Mouse (Mus musculus) MN1 (cell line): Measurements from ENCODE around the gene Jarid2.

ENCODE experiments used
- DNase-seq: peaks from one replicate; pipeline ENCODE4 v3.0.0-alpha.2; 2016; ENCODE audit warnings: low spot score

Gene Jarid2

GRCm38 (mm10) chr13:44839866-44840835 lies 110.9 kb downstream of the Jarid2 start:
- peak; percentile 94 for DNase-seq

DNA sequence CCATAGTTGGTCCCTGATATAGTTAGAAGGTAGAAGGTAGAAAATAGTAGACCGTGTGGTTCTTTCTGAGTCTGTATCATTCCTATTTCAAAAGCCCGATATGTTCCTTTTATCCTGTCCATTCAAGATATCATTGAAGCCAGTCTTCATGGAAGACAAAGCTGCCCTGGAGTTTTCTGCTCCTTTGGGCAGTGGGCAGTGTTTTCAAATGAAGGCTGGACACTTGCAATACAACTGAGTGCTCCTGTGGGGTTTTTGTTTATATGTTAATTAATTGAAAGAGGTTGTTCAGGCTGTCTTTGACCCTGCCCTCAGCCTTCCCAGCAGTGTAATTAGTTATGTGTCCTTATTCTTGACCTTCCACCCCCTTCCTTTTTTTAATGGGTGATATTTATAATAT lies 122.2 kb downstream of the Jarid2 start:
- no peak for DNase-seq

DNA sequence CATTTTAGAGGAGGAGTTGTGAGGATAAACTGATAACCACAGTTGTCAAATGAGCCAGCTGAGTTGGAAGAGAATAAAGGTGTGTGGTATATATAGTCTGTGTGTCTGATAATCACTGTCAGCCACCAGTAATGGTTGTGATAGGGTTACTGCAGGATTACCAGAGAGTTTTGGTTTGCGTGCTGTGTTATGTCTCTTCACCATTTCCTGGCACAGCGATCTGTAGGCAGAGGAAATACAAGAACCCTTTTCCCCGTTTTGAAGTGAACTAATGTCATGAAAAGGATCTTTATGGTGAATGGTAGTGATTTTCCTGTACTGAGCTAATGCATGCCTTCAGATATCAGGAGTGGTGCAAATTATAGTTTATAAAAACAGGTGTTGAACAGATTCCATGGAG lies 122.8 kb downstream of the Jarid2 start:
- no peak for DNase-seq

DNA sequence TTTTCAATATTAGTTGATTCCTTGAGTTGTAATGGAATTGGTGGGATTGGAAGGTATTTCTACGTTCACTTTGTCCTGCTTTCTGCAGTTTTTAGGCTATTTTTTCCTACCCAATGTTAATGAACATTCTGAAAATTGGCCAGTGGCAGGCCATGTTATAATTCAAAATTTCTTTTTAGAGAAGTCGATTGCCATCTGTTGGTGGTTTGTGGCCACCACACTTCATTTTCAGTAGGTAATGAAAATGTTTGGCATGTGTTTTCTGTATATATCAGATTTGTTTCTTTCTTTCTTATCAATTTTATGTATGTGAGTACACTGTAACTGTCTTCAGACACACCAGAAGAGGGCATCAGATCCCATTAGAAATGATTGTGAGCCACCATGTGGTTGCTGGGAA lies 136.3 kb downstream of the Jarid2 start:
- no peak for DNase-seq

- DNase-seq, result peak; percentile 16
Measured at GRCm38 (mm10) chr13:44868037-44868650, 138.9 kb downstream of the Jarid2 start.

GRCm38 (mm10) chr13:44869418-44870119 lies 140.3 kb downstream of the Jarid2 start:
- DNase-seq, result peak; percentile 87

DNA sequence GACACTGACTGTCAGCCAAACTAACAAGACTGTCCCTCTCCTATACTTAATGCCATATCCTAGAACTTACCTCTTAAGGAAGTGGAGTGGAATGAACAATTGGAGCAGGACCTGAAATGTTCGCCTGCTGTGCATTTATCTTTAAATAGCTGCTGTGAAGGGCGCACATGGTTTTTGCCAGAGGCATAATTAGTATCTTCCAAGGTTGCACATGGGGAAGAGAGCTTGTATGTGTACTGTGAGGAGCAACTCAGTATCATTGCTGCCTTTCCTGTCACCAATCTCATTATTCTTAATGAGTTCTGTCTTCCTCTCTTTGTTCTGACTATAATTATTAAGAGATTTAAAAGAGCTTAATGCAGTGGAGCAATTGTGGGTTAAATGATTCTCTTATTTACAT lies 147.5 kb downstream of the Jarid2 start:
- no peak for DNase-seq

- no peak for DNase-seq
Measured at GRCm38 (mm10) chr13:44881001-44881400, 151.7 kb downstream of the Jarid2 start.

DNA sequence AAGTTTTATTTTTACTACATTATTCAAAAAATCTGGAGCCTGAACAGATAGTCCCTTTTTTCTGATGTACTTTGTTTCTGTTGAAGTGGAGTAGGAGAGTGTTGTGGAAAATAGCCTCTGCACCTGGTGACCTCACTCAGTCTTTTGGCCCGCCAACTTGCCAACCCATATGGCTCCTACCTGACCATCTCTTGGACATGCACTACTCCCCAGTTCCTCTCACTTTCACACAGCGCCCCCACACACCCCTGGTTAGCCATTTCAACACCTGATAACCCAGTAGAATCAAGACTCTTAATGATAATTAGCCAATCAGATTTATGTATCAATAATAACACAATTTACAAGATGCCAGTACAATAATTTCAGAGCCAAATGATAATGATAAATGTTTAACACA lies 156.9 kb downstream of the Jarid2 start:
- no peak for DNase-seq

- no peak for DNase-seq
Measured at GRCm38 (mm10) chr13:44890612-44891011, 161.3 kb downstream of the Jarid2 start.

GRCm38 (mm10) chr13:44891813-44892730 lies 162.8 kb downstream of the Jarid2 start:
- DNase-seq, result no peak

GRCm38 (mm10) chr13:44896211-44896610 lies 166.9 kb downstream of the Jarid2 start:
- DNase-seq, result no peak

- DNase-seq, result no peak
Measured at GRCm38 (mm10) chr13:44902299-44902698, 173.0 kb downstream of the Jarid2 start.

DNA sequence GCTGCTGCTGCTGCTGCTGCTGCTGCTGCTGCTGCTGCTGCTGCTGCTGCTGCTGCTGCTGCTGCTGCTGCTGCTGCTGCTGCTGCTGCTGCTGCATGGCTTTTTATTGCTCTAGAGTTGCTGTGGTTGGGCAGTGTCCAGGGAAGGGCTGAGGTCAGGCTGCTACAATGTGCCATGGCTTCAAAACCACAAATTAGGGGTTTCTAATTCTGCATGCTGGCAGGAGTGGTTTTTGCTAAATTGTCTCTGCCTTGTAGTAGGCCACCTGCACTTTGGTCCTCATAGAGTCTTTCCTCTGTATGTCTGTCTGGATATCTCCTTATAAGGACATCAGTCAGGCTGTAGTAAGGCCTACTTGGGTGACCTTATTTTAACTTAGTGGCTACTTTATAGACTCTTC lies 174.1 kb downstream of the Jarid2 start:
- DNase-seq, result no peak

- no peak for DNase-seq
Measured at GRCm38 (mm10) chr13:44904271-44904670, 175.0 kb downstream of the Jarid2 start.

DNA sequence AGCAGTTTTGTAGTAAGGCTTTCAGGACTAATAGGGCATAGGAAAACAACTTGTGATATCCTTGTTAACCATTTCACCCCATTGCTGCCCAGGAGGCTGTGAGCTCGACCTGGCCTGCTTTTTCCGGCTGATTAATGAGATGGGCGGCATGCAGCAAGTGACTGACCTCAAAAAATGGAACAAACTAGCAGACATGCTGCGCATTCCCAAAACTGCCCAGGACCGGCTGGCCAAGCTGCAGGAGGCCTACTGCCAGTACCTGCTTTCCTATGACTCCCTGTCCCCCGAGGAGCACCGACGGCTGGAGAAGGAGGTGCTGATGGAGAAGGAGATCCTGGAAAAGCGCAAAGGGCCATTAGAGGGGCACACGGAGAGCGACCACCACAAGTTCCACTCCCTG lies 176.9 kb downstream of the Jarid2 start:
- no peak for DNase-seq

DNA sequence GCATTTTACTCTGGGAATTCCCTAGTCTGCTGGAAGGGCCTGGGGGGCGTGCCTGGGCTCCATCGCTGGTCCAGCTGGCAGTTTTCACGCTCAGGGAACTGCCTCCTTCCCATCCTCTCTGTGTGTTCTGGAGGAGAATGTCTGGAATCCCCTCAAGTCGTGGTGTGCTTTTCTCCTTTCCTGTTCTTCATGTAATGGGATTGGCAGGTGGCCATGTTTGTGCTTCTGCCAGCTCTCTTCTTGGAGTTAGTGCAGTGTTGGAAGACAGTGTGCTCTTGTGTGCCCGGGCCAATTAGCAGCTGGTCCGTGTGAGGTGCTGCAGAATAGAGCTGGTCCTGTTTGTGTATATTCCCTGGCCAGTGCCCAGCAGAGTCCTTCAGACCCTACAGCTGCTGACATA lies 178.4 kb downstream of the Jarid2 start:
- peak; percentile 91 for DNase-seq

DNA sequence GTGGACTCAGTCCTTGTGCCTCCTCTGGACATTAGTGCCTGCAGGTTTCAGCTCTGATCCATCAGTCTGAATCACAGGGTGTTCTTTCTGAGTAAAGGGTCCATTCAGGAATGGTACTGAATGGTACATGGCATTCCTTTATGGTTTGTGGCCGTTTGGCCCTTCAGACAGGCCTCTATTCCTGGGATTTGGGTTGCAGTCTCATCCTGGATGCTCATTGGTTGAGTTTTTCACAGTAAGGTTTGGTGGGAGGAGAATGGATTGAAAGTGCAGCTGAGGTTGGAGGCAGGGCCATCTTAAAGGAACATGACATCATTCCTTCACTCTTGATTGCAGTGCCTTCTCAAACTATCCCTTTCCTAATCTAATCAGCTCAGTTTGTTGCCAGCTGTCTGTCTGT lies 179.5 kb downstream of the Jarid2 start:
- DNase-seq, result no peak

GRCm38 (mm10) chr13:44912851-44913250 lies 183.6 kb downstream of the Jarid2 start:
- DNase-seq, result no peak

GRCm38 (mm10) chr13:44913560-44913959 lies 184.3 kb downstream of the Jarid2 start:
- peak; percentile 16 for DNase-seq

DNA sequence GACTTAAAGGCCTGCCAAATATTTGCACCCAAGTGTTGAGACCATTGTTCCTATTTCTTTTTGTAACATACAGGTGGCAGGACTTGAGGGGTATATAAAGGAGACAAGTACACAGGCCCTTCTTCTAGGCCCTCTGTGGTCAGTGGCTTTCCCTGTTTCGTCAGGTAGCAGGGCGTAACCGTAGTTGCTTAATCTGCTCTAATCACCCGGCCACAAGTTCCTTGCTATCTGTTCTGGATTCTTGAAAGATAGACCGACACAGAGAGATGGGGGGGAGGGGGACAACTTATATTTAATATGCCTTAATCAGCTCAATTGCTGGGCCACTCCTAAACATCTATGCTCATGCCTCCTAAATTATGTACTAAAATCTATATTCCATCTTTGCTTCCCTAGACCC lies 186.1 kb downstream of the Jarid2 start:
- DNase-seq, result no peak

DNA sequence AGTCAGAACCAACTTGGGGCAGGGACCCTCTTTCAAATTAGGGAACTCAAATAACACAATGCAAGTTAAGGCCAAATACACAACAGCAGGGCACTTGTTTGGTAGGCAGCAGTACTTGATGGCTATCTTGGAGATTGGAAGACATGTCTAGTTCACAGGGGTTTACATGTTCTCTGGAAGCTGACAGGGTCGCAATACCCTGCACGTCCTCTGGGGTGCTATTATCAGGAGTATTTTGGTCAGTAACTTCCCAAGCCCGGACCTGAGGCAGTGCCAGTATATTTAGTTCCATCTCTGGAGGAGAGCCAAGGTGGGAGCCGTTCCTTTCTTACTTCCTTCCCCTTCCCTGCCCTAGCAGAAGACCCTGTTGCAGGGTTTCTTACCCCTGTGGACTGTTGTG lies 186.7 kb downstream of the Jarid2 start:
- DNase-seq, result peak; percentile 12
